Mouse (Mus musculus): ENCODE measurements around the gene Fam133b.

GRCm38 (mm10) chr5:3546226-3546625 lies 2.6 kb downstream of the Fam133b start:
- TF ChIP-seq CTCF (IDR thresholded peaks at IDR 0.05) (no peak), POLR2A (IDR thresholded peaks at IDR 0.05; ENCODE audit: insufficient read depth, low read depth, low read length) (no peak), EP300 (IDR thresholded peaks at IDR 0.05; ENCODE audit: insufficient read depth, low read depth, low read length) (no peak)

Measured in heart, adult 2 months (tissue).